Mouse (Mus musculus) olfactory bulb, adult 2 months (tissue): ENCODE measurements around the gene Atf4. TPM values are rescaled to one million over a fixed set of nuclear protein-coding genes. Genes with fewer than 3 reads are reported as not detected.

Experiments used
- H3K27ac ChIP-seq: fragments of 200-500 bp; 2 replicates; pipeline ENCODE4 v1.5.1; 2012; ENCODE audit warnings: low read depth, low read length; ENCODE audit not compliant: insufficient read depth
- H3K4me1 ChIP-seq: fragments of 200-500 bp; 2 replicates; pipeline ENCODE4 v1.6.1; 2012; ENCODE audit warnings: low read length; ENCODE audit not compliant: control insufficient read depth, insufficient read depth
- H3K4me3 ChIP-seq: fragments of 200-500 bp; 2 replicates; pipeline ENCODE4 v1.5.1; 2012; ENCODE audit warnings: mild to moderate bottlenecking, low read depth, low read length, moderate library complexity; ENCODE audit not compliant: insufficient read depth
- CTCF ChIP-seq: fragments of 200-500 bp; IDR thresholded peaks from 2 replicates; pipeline ENCODE4 v1.5.1; 2012; ENCODE audit warnings: low read depth, mild to moderate bottlenecking, low read length, moderate library complexity; ENCODE audit not compliant: insufficient read depth
- POLR2A ChIP-seq: fragments of 200-500 bp; IDR thresholded peaks from 2 replicates; pipeline ENCODE4 v1.6.1; 2012; ENCODE audit warnings: mild to moderate bottlenecking, low read depth, low read length, moderate library complexity; ENCODE audit not compliant: insufficient read depth
- WGBS: fragments of 180-500 bp; shearing (Covaris S2); methylation state at CpG from one replicate; pipeline ENCODE4 v1.1.7; 2018; 5-methylcytosine and 5-hydroxymethylcytosine counted together
- polyA plus RNA-seq: library from polyadenylated mRNA; stranded (reverse); fragments of >200 nt; gene quantifications from 2 replicates; pipeline ENCODE4 v1.2.4, GENCODE M21; 2012; ENCODE audit warnings: low replicate concordance; ENCODE audit not compliant: missing spikeins, insufficient read depth, insufficient read length

Atf4 gene
- not detected in 2 replicates for polyA plus RNA-seq

DNA sequence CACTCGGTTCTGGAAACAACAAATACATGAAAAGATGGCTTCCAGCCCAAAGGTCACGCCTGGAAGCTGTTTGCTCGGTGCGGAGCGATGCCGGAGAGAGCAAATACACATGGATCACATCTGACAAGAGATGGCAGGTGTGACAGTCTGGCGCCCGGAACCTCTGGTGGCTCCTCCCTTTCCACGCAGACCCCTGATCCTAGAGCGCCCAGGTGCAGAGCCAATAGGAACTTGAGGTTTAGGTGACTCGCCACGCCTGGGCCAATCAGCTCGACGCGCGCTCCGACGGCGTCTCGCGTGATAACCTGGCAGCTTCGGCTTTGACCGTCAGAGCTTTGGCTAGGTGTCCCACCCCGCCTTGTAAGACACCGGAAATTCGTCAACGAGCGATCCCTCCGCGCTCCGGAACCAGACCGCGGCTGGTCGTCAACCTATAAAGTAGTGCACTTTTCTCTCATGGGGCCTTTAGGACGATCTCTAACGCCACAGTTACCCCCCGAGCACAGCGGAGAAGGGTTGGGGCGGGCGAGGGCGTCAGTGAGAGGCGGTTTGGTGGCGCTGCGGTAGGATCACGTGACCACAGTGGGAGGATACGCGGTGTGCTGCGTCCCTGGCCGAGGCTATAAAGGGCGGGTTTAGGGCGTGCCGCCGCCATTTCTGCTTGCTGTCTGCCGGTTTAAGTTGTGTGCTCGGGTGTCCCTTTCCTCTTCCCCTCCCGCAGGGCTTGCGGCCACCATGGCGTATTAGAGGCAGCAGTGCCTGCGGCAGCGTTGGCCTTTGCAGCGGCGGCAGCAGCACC, at the start of gene Atf4:
Gene Atf4, plus strand, starts transcription at position 338 of the 799 bp plus-strand sequence.
- Histone ChIP-seq H3K4me1 (peaks cover 17% of the 10 kb centered on the region), H3K27ac (peak within 1 kb of the TSS; percentile 100), H3K4me3 (peak within 1 kb of the TSS; percentile 90)
- under 1% methylated on average over 62 of the region's 62 CpGs for WGBS
- peak; percentile 99 for TF ChIP-seq POLR2A
- no peak for TF ChIP-seq CTCF

DNA sequence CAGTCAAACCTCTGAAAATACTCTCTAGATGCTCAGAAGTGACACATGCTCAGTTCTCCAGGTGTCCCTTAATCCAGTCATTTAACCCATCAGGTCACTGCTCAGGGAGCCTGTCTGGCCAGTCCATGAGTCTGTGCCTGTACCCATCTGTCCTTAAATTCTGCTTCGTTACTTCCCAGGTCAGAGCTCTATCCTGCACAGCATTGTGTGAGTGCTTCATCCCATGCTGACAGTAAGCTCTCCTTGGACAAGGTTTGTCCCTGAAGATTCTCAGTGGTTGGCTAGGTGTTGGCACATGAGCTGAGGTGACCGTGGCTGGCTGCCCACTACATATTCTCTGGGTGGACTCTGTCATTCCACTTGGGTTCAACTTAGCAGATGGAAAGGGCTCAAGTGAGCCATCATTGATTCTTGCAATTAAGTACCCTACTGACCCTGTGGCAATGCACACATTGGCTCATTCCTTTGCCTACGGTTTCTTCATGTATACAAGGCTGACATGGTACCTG, 48.9 kb upstream of the Atf4 start:
- WGBS: 91% methylated on average over 3 of the region's 3 CpGs
- H3K4me1 ChIP-seq: peaks cover 25% of the 10 kb centered on the region
- TF ChIP-seq CTCF (no peak), POLR2A (no peak)
- H3K27ac ChIP-seq: no peak overlapping the region
- no peak overlapping the region for H3K4me3 ChIP-seq

DNA sequence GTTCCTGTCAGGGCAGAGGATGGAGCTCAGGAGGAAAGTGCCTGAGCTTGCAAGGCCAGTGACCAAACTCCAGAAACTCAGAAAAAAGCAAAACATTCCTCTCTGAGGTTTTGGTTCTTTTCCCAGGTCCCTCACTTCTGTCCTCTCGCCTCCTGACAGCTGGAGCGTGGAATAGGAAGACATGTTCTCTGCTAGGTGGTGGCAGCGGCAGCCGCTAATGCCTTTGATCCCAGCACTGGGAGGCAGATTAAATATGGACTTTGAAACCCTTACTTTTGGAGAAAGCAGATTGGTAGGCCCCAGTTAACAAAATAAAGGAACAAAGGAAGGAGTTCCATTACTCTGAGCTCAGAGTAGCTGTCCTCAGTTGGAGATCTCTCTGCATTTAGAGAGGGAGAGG, 46.5 kb upstream of the Atf4 start:
- WGBS: 43% methylated on average over 4 of the region's 4 CpGs
- no peak overlapping the region for H3K4me3 ChIP-seq
- H3K4me1 ChIP-seq: peaks cover 16% of the 10 kb centered on the region
- no peak overlapping the region for H3K27ac ChIP-seq
- TF ChIP-seq POLR2A (no peak), CTCF (no peak)

DNA sequence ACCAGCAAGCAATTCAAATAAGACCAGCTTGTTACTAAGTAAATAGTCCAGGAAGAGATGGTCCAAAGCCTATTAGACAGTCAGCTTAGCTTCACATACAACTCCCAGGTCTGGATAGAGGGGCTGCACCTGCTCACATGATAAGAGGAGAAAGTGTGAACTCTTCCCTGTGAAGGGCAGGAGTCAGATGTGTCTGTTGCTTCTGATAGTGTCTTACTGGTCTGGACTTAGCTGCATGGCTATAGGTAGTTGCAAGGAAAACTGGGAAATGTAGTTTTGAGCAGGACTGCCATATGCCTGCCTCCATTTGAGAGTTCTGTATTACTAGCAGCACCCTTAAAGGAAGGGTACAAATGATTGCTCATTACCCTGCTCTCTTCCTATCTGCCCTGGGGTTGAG, 41.3 kb upstream of the Atf4 start:
- Histone ChIP-seq H3K4me1 (0 out of 2 replicates have a peak, but pooled peaks cover 4% of the 10 kb centered on the region), H3K4me3 (no peak overlapping the region), H3K27ac (no peak overlapping the region)
- no peak for TF ChIP-seq CTCF
- TF ChIP-seq POLR2A: no peak

DNA sequence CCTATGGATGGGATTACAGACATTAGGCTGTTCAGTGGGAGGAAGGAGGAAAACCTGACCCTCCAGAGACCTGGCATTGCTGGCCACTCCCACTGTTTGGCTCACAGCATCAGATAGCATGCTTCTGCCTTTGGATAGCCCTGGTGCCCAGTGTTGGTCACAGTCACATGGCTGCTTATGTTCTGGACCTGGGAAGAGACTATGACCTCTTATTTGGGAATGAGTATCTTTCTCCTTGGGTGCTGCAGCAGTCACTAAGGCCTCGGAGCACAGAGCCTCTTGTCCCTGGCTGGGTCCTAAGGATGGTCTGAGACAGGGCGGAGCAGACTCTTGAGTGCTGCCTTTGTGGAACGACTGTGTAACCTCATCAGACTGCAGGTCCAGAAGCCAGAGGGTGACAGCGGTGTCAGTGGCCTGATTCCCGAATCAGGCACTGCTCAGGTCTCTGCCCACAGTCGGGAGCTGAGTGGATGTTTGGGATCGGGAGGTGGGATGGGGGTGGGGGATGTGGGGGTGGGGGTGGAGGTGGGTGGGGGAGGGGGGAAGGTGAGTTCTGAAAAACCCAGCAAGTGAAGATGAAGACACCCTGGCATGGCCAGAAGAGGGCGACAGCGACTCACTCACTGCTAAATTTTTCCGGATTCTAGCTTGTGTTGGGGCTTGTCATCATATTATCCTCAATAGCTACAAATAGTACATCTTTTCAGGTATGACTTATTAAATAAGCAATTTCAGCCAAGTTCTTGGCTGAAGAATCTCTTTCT, 39.1 kb upstream of the Atf4 start:
- TF ChIP-seq POLR2A: no peak
- no peak for TF ChIP-seq CTCF
- Histone ChIP-seq H3K4me3 (no peak overlapping the region), H3K27ac (no peak overlapping the region), H3K4me1 (peaks cover 10% of the 10 kb centered on the region; the same call in 1 of the 2 replicates)
- WGBS: 20% methylated on average over 10 of the region's 10 CpGs

DNA sequence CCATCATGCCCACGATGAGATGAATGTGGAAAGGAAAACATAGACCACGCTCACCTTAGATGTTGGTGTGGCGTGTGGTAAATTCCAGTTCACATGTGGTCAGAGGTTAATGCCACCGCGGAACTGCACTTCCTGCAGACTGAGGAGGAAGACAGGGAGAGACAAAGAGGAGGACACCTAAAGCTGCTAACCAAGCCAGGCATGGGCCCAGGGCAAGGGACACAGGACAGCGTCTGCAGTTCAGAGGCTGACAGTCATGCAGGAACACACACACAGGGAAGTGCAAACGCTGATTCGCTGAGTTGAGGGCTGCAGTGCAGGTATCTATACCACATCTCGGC, 38.5 kb upstream of the Atf4 start:
- H3K27ac ChIP-seq: no peak overlapping the region
- no peak for TF ChIP-seq POLR2A
- TF ChIP-seq CTCF: no peak
- H3K4me1 ChIP-seq: peaks cover 10% of the 10 kb centered on the region; the same call in 1 of the 2 replicates
- no peak overlapping the region for H3K4me3 ChIP-seq
- WGBS: 69% methylated on average over 9 of the region's 9 CpGs

DNA sequence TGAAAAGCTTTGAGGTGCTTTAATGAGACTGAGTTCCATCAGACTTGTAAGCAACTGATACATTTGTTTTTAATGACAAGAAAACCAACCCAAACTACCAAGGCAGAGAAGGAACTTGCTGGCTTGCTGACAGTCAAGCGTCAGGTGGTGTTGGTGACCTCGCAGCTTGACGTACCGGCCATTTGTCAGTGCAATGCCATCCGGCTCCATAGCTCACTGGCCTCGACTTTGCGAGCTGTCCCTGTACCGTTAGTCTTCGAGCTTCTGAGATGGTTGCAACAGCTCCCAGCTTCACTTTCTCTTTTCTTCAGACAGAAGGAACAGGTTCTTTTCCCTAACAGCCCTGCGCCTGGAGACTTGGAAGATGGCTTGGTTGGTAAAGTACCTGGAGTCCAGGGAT, 37.5 kb upstream of the Atf4 start:
- Histone ChIP-seq H3K27ac (no peak overlapping the region), H3K4me3 (no peak overlapping the region), H3K4me1 (peaks cover 10% of the 10 kb centered on the region; the same call in 1 of the 2 replicates)
- no peak for TF ChIP-seq CTCF
- no peak for TF ChIP-seq POLR2A
- WGBS: 93% methylated on average over 10 of the region's 10 CpGs

DNA sequence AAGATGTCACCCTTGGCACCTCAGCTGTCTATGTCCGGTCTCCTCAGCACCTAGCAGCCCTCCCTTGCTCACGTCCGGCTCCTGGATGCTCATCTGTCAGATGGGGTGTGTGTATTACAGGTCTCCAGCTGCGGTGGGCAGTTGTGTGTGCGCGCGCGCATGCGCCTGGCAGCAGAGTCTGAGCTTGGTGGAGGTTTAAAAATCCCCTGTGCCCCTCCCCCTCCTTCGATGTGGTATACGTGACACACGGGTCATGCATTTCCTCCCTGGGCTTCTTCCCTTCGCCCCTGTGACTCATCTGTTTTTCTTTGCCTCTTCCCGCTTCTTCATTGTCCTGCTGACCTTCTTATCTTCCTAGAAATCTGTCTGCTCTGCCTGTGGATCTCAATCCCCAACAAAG, 35.8 kb upstream of the Atf4 start:
- Histone ChIP-seq H3K4me1 (peaks cover 10% of the 10 kb centered on the region; the same call in 1 of the 2 replicates), H3K27ac (no peak overlapping the region), H3K4me3 (no peak overlapping the region)
- 44% methylated on average over 14 of the region's 14 CpGs for WGBS
- TF ChIP-seq CTCF (no peak), POLR2A (no peak)
